1 mouse cellular context compared by ENCODE assay signal in genomic region chr7:98119961-98120232, GRCm38 (mm10).
TF ChIP-seq lines count a peak whose summit lies in the region.

No protein-coding gene starts in this region.

TF ChIP-seq in CH12.LX, 34 proteins besides CTCF, POLR2A, EP300 and RAD21 (continued from another document):
- TF ChIP-seq HCFC1 (IDR thresholded peaks at IDR 0.05; ENCODE audit: low read depth, low read length), result no peak
- no peak for TF ChIP-seq IRF4 (IDR thresholded peaks at IDR 0.05; ENCODE audit: low read depth, low read length)
- TF ChIP-seq MXI1 (IDR thresholded peaks at IDR 0.05; ENCODE audit: low read depth, low read length), result no peak
- TF ChIP-seq ZNF384 (IDR thresholded peaks at IDR 0.05; ENCODE audit: low read depth, low read length), result no peak
- TF ChIP-seq ETS1 (conservative IDR thresholded peaks at IDR 0.05; ENCODE audit: low read depth, low read length), result no peak
- TF ChIP-seq MAX (IDR thresholded peaks at IDR 0.05; ENCODE audit: low read length), result no peak
- TF ChIP-seq PAX5 (IDR thresholded peaks at IDR 0.05; ENCODE audit: low read length), result no peak
- TF ChIP-seq TBP (conservative IDR thresholded peaks at IDR 0.05; ENCODE audit: low read depth, low read length), result no peak
- TF ChIP-seq SMC3 (IDR thresholded peaks at IDR 0.05; ENCODE audit: low read depth, low read length), result no peak
- TF ChIP-seq NELFE (IDR thresholded peaks at IDR 0.05; ENCODE audit: low read depth, low read length), result no peak
- TF ChIP-seq ELF1 (IDR thresholded peaks at IDR 0.05; ENCODE audit: low read depth, low read length), result no peak
